Mouse (Mus musculus) heart, embryonic 11.5 days (tissue): ENCODE measurements around the gene E330021D16Rik. TPM values are rescaled to one million over a fixed set of nuclear protein-coding genes. Genes with fewer than 3 reads are reported as not detected.

Experiments used
- ATAC-seq: fragments of 200-750 bp; cut with Nextera tagmentation; replicated peaks from 2 replicates; pipeline ENCODE4 v1.8.0; 2017; ENCODE audit warnings: moderate library complexity; ENCODE audit not compliant: insufficient number of reproducible peaks, low FRiP score, low TSS enrichment
- H3K27ac ChIP-seq: fragments of 300-500 bp; sonication (generic); 2 replicates; pipeline ENCODE4 v1.5.1; 2014; ENCODE audit warnings: mild to moderate bottlenecking, low read depth, low read length
- H3K27me3 ChIP-seq: fragments of 300-500 bp; sonication (generic); 2 replicates; pipeline ENCODE4 v1.6.1; 2014; ENCODE audit warnings: mild to moderate bottlenecking, low read length, mixed read lengths; ENCODE audit not compliant: control insufficient read depth, insufficient read depth
- H3K36me3 ChIP-seq: fragments of 300-500 bp; sonication (generic); 2 replicates; pipeline ENCODE4 v1.6.1; 2014; ENCODE audit warnings: mild to moderate bottlenecking, low read length, moderate library complexity, mixed read lengths; ENCODE audit not compliant: control insufficient read depth, insufficient read depth
- H3K4me1 ChIP-seq: fragments of 300-500 bp; sonication (generic); 2 replicates; pipeline ENCODE4 v1.6.1; 2014; ENCODE audit warnings: low read length; ENCODE audit not compliant: control insufficient read depth, insufficient read depth
- H3K4me2 ChIP-seq: fragments of 300-500 bp; sonication (generic); 2 replicates; pipeline ENCODE4 v1.6.1; 2014; ENCODE audit warnings: mild to moderate bottlenecking, moderate library complexity
- H3K4me3 ChIP-seq: fragments of 300-500 bp; sonication (generic); 2 replicates; pipeline ENCODE4 v1.5.1; 2014; ENCODE audit warnings: low read depth, low read length
- H3K9ac ChIP-seq: fragments of 300-500 bp; sonication (generic); 2 replicates; pipeline ENCODE4 v1.6.1; 2014; ENCODE audit warnings: mild to moderate bottlenecking, low read depth, low read length, moderate library complexity
- H3K9me3 ChIP-seq: fragments of 300-500 bp; sonication (generic); replicated peaks from 2 replicates; pipeline ENCODE4 v1.6.1; 2016; ENCODE audit warnings: low read length; ENCODE audit not compliant: control insufficient read depth
- WGBS: fragments of 180-500 bp; shearing (Covaris S2); extraction: QIAGEN DNeasy Blood & Tissue Kit; methylation state at CpG from one replicate; pipeline ENCODE4 v1.1.7; 2014; ENCODE audit not compliant: insufficient replicate concordance; 5-methylcytosine and 5-hydroxymethylcytosine counted together
- polyA plus RNA-seq: library from polyadenylated mRNA; unstranded; fragments of >200 nt; fragmentation: Nextera tagmentation; extraction: Ambion mirVana; gene quantifications from 2 replicates; pipeline ENCODE4 v1.2.1, GENCODE M21; 2014

Gene E330021D16Rik
- polyA plus RNA-seq, 1 experiment from 2014 or later = not detected

GRCm38 (mm10) chr6:136418889-136419835, 3.8 kb upstream of the E330021D16Rik start:
- H3K36me3 ChIP-seq = no peaks in the 10 kb centered on the region
- no peak overlapping the region for H3K27ac ChIP-seq
- no peak for ATAC-seq

GRCm38 (mm10) chr6:136418333-136418848, 3.0 kb upstream of the E330021D16Rik start:
- WGBS = 21% methylated on average over 8 of the region's 8 CpGs
- ATAC-seq = no peak
- Histone ChIP-seq H3K4me2 (peak overlapping the region; percentile 36; the same call in 1 of the 2 replicates), H3K27me3 (no peaks in the 10 kb centered on the region), H3K9me3 (no peaks in the 10 kb centered on the region), H3K9ac (no peak overlapping the region), H3K4me3 (no peak overlapping the region), H3K27ac (no peak overlapping the region), H3K36me3 (no peaks in the 10 kb centered on the region), H3K4me1 (peaks cover 9% of the 10 kb centered on the region)

More at GRCm38 (mm10) chr6:136418889-136419835, 3.8 kb upstream of the E330021D16Rik start:
- Histone ChIP-seq H3K9me3 (no peaks in the 10 kb centered on the region), H3K4me3 (no peak overlapping the region), H3K4me2 (no peak overlapping the region), H3K4me1 (peaks cover 9% of the 10 kb centered on the region), H3K27me3 (no peaks in the 10 kb centered on the region), H3K9ac (no peak overlapping the region)
- WGBS = 64% methylated on average over 17 of the region's 17 CpGs

GRCm38 (mm10) chr6:136417864-136418263, 2.5 kb upstream of the E330021D16Rik start:
- Histone ChIP-seq H3K9ac (no peak overlapping the region), H3K9me3 (no peaks in the 10 kb centered on the region), H3K4me2 (peak overlapping the region; percentile 36; the same call in 1 of the 2 replicates), H3K27me3 (no peaks in the 10 kb centered on the region), H3K4me1 (peaks cover 9% of the 10 kb centered on the region), H3K4me3 (no peak overlapping the region), H3K27ac (no peak overlapping the region), H3K36me3 (no peaks in the 10 kb centered on the region)
- ATAC-seq = no peak
- WGBS = 61% methylated on average over 5 of the region's 5 CpGs

- no peak for ATAC-seq
- Histone ChIP-seq H3K9me3 (no peaks in the 10 kb centered on the region), H3K9ac (no peak overlapping the region), H3K36me3 (no peaks in the 10 kb centered on the region), H3K4me1 (peaks cover 3% of the 10 kb centered on the region), H3K27ac (no peak overlapping the region), H3K4me2 (no peak overlapping the region), H3K4me3 (no peak overlapping the region), H3K27me3 (no peaks in the 10 kb centered on the region)
- 87% methylated on average over 5 of the region's 5 CpGs for WGBS
These were observed 1.5 kb downstream of the E330021D16Rik start for GRCm38 (mm10) chr6:136413856-136414362.

- no peak overlapping the region for H3K4me2 ChIP-seq
- WGBS = 60% methylated on average over 2 of the region's 2 CpGs
These were observed 7.7 kb downstream of the E330021D16Rik start for GRCm38 (mm10) chr6:136407608-136408192.

GRCm38 (mm10) chr6:136396860-136397259, 18.5 kb downstream of the E330021D16Rik start:
- H3K4me2 ChIP-seq = no peak overlapping the region
- no peaks in the 10 kb centered on the region for H3K36me3 ChIP-seq
- H3K27ac ChIP-seq = no peak overlapping the region
- H3K27me3 ChIP-seq = no peaks in the 10 kb centered on the region
- no peaks in the 10 kb centered on the region; the same call in 1 of the 2 replicates for H3K9me3 ChIP-seq
- H3K4me3 ChIP-seq = no peak overlapping the region
- 83% methylated on average over 9 of the region's 9 CpGs for WGBS
- no peak for ATAC-seq
- H3K4me1 ChIP-seq = no peaks in the 10 kb centered on the region
- H3K9ac ChIP-seq = no peak overlapping the region

More at GRCm38 (mm10) chr6:136407608-136408192, 7.7 kb downstream of the E330021D16Rik start:
- H3K4me1 ChIP-seq = no peaks in the 10 kb centered on the region
- H3K36me3 ChIP-seq = no peaks in the 10 kb centered on the region
- ATAC-seq = no peak
- no peak overlapping the region for H3K9ac ChIP-seq
- no peak overlapping the region for H3K4me3 ChIP-seq
- H3K9me3 ChIP-seq = no peaks in the 10 kb centered on the region
- H3K27me3 ChIP-seq = no peaks in the 10 kb centered on the region
- H3K27ac ChIP-seq = no peak overlapping the region

GRCm38 (mm10) chr6:136390262-136390661, 25.1 kb downstream of the E330021D16Rik start:
- Histone ChIP-seq H3K4me3 (no peak overlapping the region), H3K27me3 (no peaks in the 10 kb centered on the region), H3K4me1 (no peaks in the 10 kb centered on the region), H3K36me3 (no peaks in the 10 kb centered on the region), H3K4me2 (no peak overlapping the region), H3K9ac (no peak overlapping the region), H3K9me3 (no peaks in the 10 kb centered on the region; the same call in 1 of the 2 replicates), H3K27ac (no peak overlapping the region)
- ATAC-seq = no peak
- WGBS = 71% methylated on average over 9 of the region's 9 CpGs

GRCm38 (mm10) chr6:136385287-136385686, 30.1 kb downstream of the E330021D16Rik start:
- ATAC-seq = no peak
- 58% methylated on average over 7 of the region's 7 CpGs for WGBS
- Histone ChIP-seq H3K4me1 (no peaks in the 10 kb centered on the region), H3K4me3 (no peak overlapping the region), H3K9ac (no peak overlapping the region), H3K4me2 (no peak overlapping the region), H3K9me3 (no peaks in the 10 kb centered on the region), H3K27ac (no peak overlapping the region), H3K27me3 (no peaks in the 10 kb centered on the region), H3K36me3 (no peaks in the 10 kb centered on the region)
